Mouse (Mus musculus): Measurements from ENCODE around the gene Tagap1. TPM values are rescaled to one million over a fixed set of nuclear protein-coding genes. Genes with fewer than 3 reads are reported as not detected.
"Not testable (repeated sequence)": the region's sequence is repeated elsewhere in the genome, so short reads cannot be mapped to it uniquely, and the experiment has no call there.

The Tagap1 gene
- total RNA-seq (2012; rRNA removed) (15.0 and 16.8 TPM in 2 replicates), total RNA-seq (2014; rRNA removed) (20.3 and 22.4 TPM in 2 replicates), polyA plus RNA-seq (2012; ENCODE audit: insufficient read length, low read depth) (17.4 and 21.1 TPM in 2 replicates)

DNA sequence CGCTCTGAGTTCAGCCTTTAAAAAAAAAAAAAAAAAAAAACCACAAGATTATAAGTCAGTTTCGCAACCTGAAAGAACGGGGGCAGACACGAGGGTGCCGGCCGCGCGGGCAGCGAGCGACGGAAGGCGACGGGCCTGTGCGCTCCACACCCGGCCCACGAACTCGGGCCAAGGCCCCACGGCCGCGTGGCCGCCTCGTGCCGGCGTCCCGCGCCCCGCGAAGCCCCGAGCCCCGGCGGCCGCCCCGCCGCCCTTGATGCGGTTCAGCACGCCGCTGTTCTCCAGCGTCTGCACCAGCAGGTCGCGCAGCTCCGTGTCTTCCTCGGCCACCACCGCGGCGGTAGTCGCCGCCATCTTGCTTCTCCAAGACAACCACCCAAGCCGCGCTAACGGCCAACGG lies at the start of gene Tagap1:
Gene Tagap1 (minus strand): TSS at position 381 of the 400 bp plus-strand sequence.
- H3K36me3 ChIP-seq (replicated peaks in 1 of 2; ENCODE audit: control insufficient read depth in 1 of 2, insufficient read depth in 1 of 2, low read length in 1 of 2); dilution Hi-C loops (cut with MboI; ENCODE audit: extremely low pct_ligation_motif_present, extremely low pct_unique_long_range_greater_than_20kb, low sequenced_read_pairs); in situ Hi-C loops (cut with MboI; ENCODE audit: low pct_ligation_motif_present, low pct_unique_long_range_greater_than_20kb, low sequenced_read_pairs); H3K9me3 ChIP-seq (replicated peaks; ENCODE audit: low read length); H3K79me2 ChIP-seq (replicated peaks; ENCODE audit: control insufficient read depth, extremely low read depth, insufficient read depth, poor library complexity, severe bottlenecking); H3K4me1 ChIP-seq (ENCODE audit: control insufficient read depth in 1 of 2, insufficient read depth in 2 of 2); H3K27me3 ChIP-seq (replicated peaks); DNase-seq (ENCODE audit: extremely low read depth): not testable (repeated sequence)
- Histone ChIP-seq H3K9ac (ENCODE audit: insufficient read depth, low read depth) (peak within 1 kb of the TSS; percentile 81), H3K4me2 (ENCODE audit: insufficient read depth, low read depth, poor library complexity, severe bottlenecking) (peak within 1 kb of the TSS; percentile 61; the same call in 1 of the 2 replicates), H3K4me3 (replicated peaks in 1 of 3; ENCODE audit: low read depth in 2 of 3, low read length in 2 of 3, poor library complexity in 1 of 3) (peak within 1 kb of the TSS; percentile 54 to 68 (median 56)), H3K27ac (ENCODE audit: insufficient read depth, low read depth) (peak within 1 kb of the TSS; percentile 28; the same call in 1 of the 2 replicates)
- TF ChIP-seq MXI1 (IDR thresholded peaks at IDR 0.05; ENCODE audit: low read depth, low read length) = 0 out of 2 replicates have a peak, but pooled peaks have one; percentile 5

DNA sequence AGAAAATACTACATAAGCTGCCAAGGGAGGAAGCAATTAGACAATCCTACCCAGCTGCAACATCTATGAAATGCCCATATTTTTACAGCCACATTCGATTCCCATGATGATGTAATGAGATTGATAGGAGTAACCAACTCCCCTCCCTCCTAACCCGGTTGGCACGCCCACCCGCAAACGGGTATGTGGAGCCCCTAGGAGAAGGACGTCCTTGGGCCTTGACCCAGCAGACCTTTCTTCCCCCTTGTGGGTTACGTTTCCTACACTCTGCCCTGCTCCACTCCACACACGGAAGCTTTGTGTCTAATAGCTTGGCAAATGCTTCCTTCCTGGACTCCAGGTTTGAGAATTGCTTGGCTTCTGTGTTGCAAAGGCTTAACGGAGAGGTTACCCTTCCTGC lies 48.9 kb upstream of the Tagap1 start:
- DNase-seq (ENCODE audit: extremely low read depth); H3K36me3 ChIP-seq (replicated peaks in 1 of 2; ENCODE audit: control insufficient read depth in 1 of 2, insufficient read depth in 1 of 2, low read length in 1 of 2); H3K27me3 ChIP-seq (replicated peaks); H3K9me3 ChIP-seq (replicated peaks; ENCODE audit: low read length); H3K4me1 ChIP-seq (ENCODE audit: control insufficient read depth in 1 of 2, insufficient read depth in 2 of 2); H3K79me2 ChIP-seq (replicated peaks; ENCODE audit: control insufficient read depth, extremely low read depth, insufficient read depth, poor library complexity, severe bottlenecking); H3K4me3 ChIP-seq (replicated peaks in 1 of 3; ENCODE audit: low read depth in 2 of 3, low read length in 2 of 3, poor library complexity in 1 of 3); H3K4me2 ChIP-seq (ENCODE audit: insufficient read depth, low read depth, poor library complexity, severe bottlenecking); H3K27ac ChIP-seq (ENCODE audit: insufficient read depth, low read depth); H3K9ac ChIP-seq (ENCODE audit: insufficient read depth, low read depth); in situ Hi-C loops (cut with MboI; ENCODE audit: low pct_ligation_motif_present, low pct_unique_long_range_greater_than_20kb, low sequenced_read_pairs); dilution Hi-C loops (cut with MboI; ENCODE audit: extremely low pct_ligation_motif_present, extremely low pct_unique_long_range_greater_than_20kb, low sequenced_read_pairs): not testable (repeated sequence)

DNA sequence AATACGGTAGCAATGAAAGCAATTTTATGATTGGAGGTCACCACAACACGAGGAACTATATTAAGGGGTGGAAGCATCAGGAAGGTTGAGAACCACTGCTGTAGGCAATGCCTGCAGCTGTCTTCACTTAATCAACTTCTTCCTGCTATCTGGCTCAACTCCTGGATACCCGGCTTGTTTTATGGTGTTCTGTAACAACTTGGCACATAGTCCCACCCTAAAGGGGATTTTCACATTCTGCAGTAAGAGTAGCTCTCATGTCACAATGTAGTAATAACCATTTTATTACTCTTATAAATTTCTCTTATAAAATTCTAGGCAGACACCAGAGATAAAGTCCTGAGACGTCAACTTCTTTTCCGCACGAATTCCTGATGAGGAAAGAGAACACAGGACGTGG lies 48.5 kb upstream of the Tagap1 start:
- H3K27me3 ChIP-seq (replicated peaks); in situ Hi-C loops (cut with MboI; ENCODE audit: low pct_ligation_motif_present, low pct_unique_long_range_greater_than_20kb, low sequenced_read_pairs); H3K9me3 ChIP-seq (replicated peaks; ENCODE audit: low read length); H3K4me2 ChIP-seq (ENCODE audit: insufficient read depth, low read depth, poor library complexity, severe bottlenecking); H3K27ac ChIP-seq (ENCODE audit: insufficient read depth, low read depth); H3K4me3 ChIP-seq (replicated peaks in 1 of 3; ENCODE audit: low read depth in 2 of 3, low read length in 2 of 3, poor library complexity in 1 of 3); H3K79me2 ChIP-seq (replicated peaks; ENCODE audit: control insufficient read depth, extremely low read depth, insufficient read depth, poor library complexity, severe bottlenecking); H3K9ac ChIP-seq (ENCODE audit: insufficient read depth, low read depth); H3K36me3 ChIP-seq (replicated peaks in 1 of 2; ENCODE audit: control insufficient read depth in 1 of 2, insufficient read depth in 1 of 2, low read length in 1 of 2); dilution Hi-C loops (cut with MboI; ENCODE audit: extremely low pct_ligation_motif_present, extremely low pct_unique_long_range_greater_than_20kb, low sequenced_read_pairs); DNase-seq (ENCODE audit: extremely low read depth); H3K4me1 ChIP-seq (ENCODE audit: control insufficient read depth in 1 of 2, insufficient read depth in 2 of 2): not testable (repeated sequence)

DNA sequence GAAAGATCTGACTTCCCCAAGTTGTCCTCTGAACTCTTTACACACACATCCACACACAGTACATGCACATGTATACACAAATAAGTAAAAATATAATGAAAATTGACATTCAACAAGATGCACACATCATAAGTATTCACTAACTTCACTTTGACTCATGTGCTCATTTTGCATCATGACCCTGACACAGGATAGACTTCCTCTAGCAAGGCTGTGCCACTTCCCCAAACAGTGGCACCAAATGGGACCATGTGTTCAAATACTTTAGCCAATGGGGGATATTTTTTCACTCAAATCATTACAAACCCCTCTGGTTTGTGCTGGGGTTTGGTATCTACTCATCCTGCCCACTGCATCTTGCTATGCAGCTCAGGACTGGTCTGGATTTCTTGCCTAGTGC lies 47.9 kb upstream of the Tagap1 start:
- in situ Hi-C loops (cut with MboI; ENCODE audit: low pct_ligation_motif_present, low pct_unique_long_range_greater_than_20kb, low sequenced_read_pairs); H3K27ac ChIP-seq (ENCODE audit: insufficient read depth, low read depth); H3K4me2 ChIP-seq (ENCODE audit: insufficient read depth, low read depth, poor library complexity, severe bottlenecking); H3K4me3 ChIP-seq (replicated peaks in 1 of 3; ENCODE audit: low read depth in 2 of 3, low read length in 2 of 3, poor library complexity in 1 of 3); H3K9ac ChIP-seq (ENCODE audit: insufficient read depth, low read depth); dilution Hi-C loops (cut with MboI; ENCODE audit: extremely low pct_ligation_motif_present, extremely low pct_unique_long_range_greater_than_20kb, low sequenced_read_pairs); H3K79me2 ChIP-seq (replicated peaks; ENCODE audit: control insufficient read depth, extremely low read depth, insufficient read depth, poor library complexity, severe bottlenecking); H3K9me3 ChIP-seq (replicated peaks; ENCODE audit: low read length); H3K4me1 ChIP-seq (ENCODE audit: control insufficient read depth in 1 of 2, insufficient read depth in 2 of 2); DNase-seq (ENCODE audit: extremely low read depth); H3K36me3 ChIP-seq (replicated peaks in 1 of 2; ENCODE audit: control insufficient read depth in 1 of 2, insufficient read depth in 1 of 2, low read length in 1 of 2); H3K27me3 ChIP-seq (replicated peaks): not testable (repeated sequence)

DNA sequence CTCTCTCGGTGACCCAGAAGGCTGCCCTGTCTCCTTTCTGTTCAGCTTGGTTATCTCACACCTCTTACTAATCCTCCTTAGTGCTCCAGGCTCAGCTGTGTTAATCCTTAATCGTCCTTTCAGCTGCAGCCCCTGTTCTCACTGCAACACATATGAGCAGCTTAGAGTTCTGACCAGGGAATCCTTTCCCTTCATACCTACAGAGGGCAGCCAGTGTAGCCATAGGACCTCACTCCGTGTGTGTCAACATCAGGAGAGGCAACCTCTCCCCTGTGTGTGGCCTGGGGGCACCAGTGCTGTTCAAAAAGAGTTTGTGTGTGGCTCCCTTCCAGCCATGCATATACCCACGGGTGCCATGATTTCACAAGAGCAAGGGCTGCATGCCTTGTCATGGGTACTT lies 44.7 kb upstream of the Tagap1 start:
- H3K27ac ChIP-seq (ENCODE audit: insufficient read depth, low read depth); H3K79me2 ChIP-seq (replicated peaks; ENCODE audit: control insufficient read depth, extremely low read depth, insufficient read depth, poor library complexity, severe bottlenecking); in situ Hi-C loops (cut with MboI; ENCODE audit: low pct_ligation_motif_present, low pct_unique_long_range_greater_than_20kb, low sequenced_read_pairs); H3K4me1 ChIP-seq (ENCODE audit: control insufficient read depth in 1 of 2, insufficient read depth in 2 of 2); dilution Hi-C loops (cut with MboI; ENCODE audit: extremely low pct_ligation_motif_present, extremely low pct_unique_long_range_greater_than_20kb, low sequenced_read_pairs); DNase-seq (ENCODE audit: extremely low read depth); H3K9ac ChIP-seq (ENCODE audit: insufficient read depth, low read depth); H3K4me2 ChIP-seq (ENCODE audit: insufficient read depth, low read depth, poor library complexity, severe bottlenecking); H3K4me3 ChIP-seq (replicated peaks in 1 of 3; ENCODE audit: low read depth in 2 of 3, low read length in 2 of 3, poor library complexity in 1 of 3); H3K27me3 ChIP-seq (replicated peaks); H3K36me3 ChIP-seq (replicated peaks in 1 of 2; ENCODE audit: control insufficient read depth in 1 of 2, insufficient read depth in 1 of 2, low read length in 1 of 2); H3K9me3 ChIP-seq (replicated peaks; ENCODE audit: low read length): not testable (repeated sequence)

DNA sequence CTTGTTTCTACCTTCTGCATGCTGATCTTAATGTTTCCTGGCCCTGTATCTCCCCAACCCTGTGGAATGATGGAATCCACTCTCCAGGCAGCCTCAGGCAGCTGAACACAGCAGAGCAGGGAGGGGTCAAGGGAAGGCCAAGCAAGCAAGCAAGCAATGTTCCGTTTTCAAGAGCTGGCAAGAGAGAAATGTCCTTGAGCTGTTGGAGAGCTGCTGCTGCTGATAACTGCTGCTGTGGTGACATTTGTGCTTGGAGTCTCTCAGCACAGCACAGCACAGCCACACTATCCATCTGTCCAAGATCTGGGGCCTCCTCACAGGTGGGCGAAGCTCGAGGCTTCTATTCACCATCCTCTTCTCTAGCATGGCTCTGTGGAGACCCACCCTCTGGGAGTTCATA lies 42.4 kb upstream of the Tagap1 start:
- H3K27me3 ChIP-seq (replicated peaks); H3K27ac ChIP-seq (ENCODE audit: insufficient read depth, low read depth); in situ Hi-C loops (cut with MboI; ENCODE audit: low pct_ligation_motif_present, low pct_unique_long_range_greater_than_20kb, low sequenced_read_pairs); H3K4me3 ChIP-seq (replicated peaks in 1 of 3; ENCODE audit: low read depth in 2 of 3, low read length in 2 of 3, poor library complexity in 1 of 3); H3K4me1 ChIP-seq (ENCODE audit: control insufficient read depth in 1 of 2, insufficient read depth in 2 of 2); dilution Hi-C loops (cut with MboI; ENCODE audit: extremely low pct_ligation_motif_present, extremely low pct_unique_long_range_greater_than_20kb, low sequenced_read_pairs); H3K79me2 ChIP-seq (replicated peaks; ENCODE audit: control insufficient read depth, extremely low read depth, insufficient read depth, poor library complexity, severe bottlenecking); H3K36me3 ChIP-seq (replicated peaks in 1 of 2; ENCODE audit: control insufficient read depth in 1 of 2, insufficient read depth in 1 of 2, low read length in 1 of 2); H3K4me2 ChIP-seq (ENCODE audit: insufficient read depth, low read depth, poor library complexity, severe bottlenecking); DNase-seq (ENCODE audit: extremely low read depth); H3K9ac ChIP-seq (ENCODE audit: insufficient read depth, low read depth); H3K9me3 ChIP-seq (replicated peaks; ENCODE audit: low read length): not testable (repeated sequence)

Data from CH12.LX (cell line).